Mouse (Mus musculus) kidney, adult 2 months (tissue): Measurements from ENCODE around the gene Cog5.

Experiments used
- CTCF ChIP-seq: fragments of 200-500 bp; conservative IDR thresholded peaks from 2 replicates; pipeline ENCODE4 v1.5.1; 2011; ENCODE audit warnings: low read depth, mild to moderate bottlenecking, control low read depth, low read length, moderate library complexity, mixed read lengths; ENCODE audit not compliant: insufficient read depth, insufficient read length
- POLR2A ChIP-seq: fragments of 200-500 bp; IDR thresholded peaks from one replicate; pipeline ENCODE4 v1.6.1; 2011; ENCODE audit warnings: low read depth, low read length, control low read depth

DNA sequence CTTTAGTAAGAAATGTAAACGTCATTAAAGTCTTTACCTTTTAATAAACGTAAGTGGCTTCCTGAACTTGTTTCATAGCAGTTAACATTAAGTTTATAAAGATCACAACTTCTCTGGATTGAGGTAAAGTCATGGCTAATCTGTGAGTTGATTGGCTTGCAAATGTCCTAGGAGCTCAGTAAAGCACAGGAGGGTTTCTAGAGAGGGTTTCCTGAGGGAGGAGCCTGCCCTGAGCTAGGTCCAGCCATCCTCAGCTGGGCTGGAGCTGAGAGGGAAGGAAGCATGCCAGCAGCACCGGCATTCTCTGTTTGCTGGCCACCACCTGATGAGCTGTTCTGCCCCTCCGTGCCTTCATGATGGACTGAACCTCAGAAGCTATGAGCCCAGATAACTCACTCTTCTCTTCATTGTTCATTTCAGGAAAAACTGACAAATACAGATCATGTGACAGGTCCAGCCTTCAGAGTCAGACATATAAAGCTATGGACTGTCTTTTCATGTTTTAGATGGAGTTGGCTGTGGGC lies 245.8 kb downstream of the Cog5 start:
- TF ChIP-seq POLR2A = no peak
- no peak for TF ChIP-seq CTCF
